19 mouse cellular contexts compared by ENCODE assay signal in the genomic region with DNA sequence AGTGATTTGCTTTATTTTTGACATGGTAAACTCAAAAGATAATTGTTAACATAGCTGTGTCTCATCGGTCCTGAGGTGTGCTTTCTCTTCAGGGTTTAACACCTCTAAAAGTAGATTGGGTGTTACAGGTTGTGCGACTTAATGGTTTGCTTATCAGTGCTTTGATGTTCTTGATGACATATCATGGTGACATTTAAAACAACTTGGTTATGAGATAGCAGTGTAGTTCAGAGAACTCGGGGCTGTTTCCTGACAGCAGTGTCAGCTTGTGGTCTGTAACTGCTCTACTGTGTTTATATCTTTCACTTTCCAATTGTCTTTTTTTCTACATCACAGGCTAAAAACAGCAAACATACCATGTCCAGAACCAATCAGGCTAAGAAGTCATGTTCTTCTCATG.
"Had no signal": no experiment of that assay in that cellular context is flagged by ENCODE, and none has a peak within 500 bp of the region (broad histone marks: within the 10 kb centered on the region; RNA-seq: fewer than 3 reads in every experiment).

No protein-coding gene starts in this region.

- H3K27ac ChIP-seq: layer of hippocampus, adult 2 months; left cerebral cortex, adult 2 months; liver, embryonic 13.5 days; midbrain, embryonic 13.5 days; neural tube, embryonic 12.5 days; neural tube, embryonic 15.5 days; stomach, embryonic 15.5 days had no signal

- H3K4me3 ChIP-seq: layer of hippocampus, adult 2 months; left cerebral cortex, adult 2 months; liver, embryonic 13.5 days; midbrain, embryonic 13.5 days; neural tube, embryonic 12.5 days; neural tube, embryonic 15.5 days; stomach, embryonic 15.5 days had no signal

- H3K9me3 ChIP-seq: liver, embryonic 13.5 days; midbrain, embryonic 13.5 days; neural tube, embryonic 12.5 days; neural tube, embryonic 15.5 days; stomach, embryonic 15.5 days had no signal

- DNase-seq: kidney, adult 18-20 months; kidney, adult 9 months; kidney, postnatal 14 days; kidney, postnatal 4 days; layer of hippocampus, adult 9-11 months; liver, embryonic 13.5 days; lung, adult 2 months; lung, postnatal 14 days; lung, postnatal 4 days; right cerebral cortex, adult 18-20 months; right cerebral cortex, postnatal 14 days; spleen, adult 18-20 months; thymus, postnatal 36 days had no signal

- H3K4me1 ChIP-seq: liver, embryonic 13.5 days; midbrain, embryonic 13.5 days; neural tube, embryonic 12.5 days; neural tube, embryonic 15.5 days; stomach, embryonic 15.5 days had no signal

- H3K9ac ChIP-seq: liver, embryonic 13.5 days; midbrain, embryonic 13.5 days; neural tube, embryonic 12.5 days; neural tube, embryonic 15.5 days; stomach, embryonic 15.5 days had no signal

- ATAC-seq: midbrain, embryonic 13.5 days had no signal

- H3K27me3 ChIP-seq: liver, embryonic 13.5 days; midbrain, embryonic 13.5 days; neural tube, embryonic 12.5 days; neural tube, embryonic 15.5 days; stomach, embryonic 15.5 days had no signal

- H3K4me2 ChIP-seq: liver, embryonic 13.5 days; midbrain, embryonic 13.5 days; neural tube, embryonic 12.5 days; neural tube, embryonic 15.5 days; stomach, embryonic 15.5 days had no signal
